Mouse (Mus musculus): Measurements from ENCODE around the gene Camk1. TPM values are rescaled to one million over a fixed set of nuclear protein-coding genes. Genes with fewer than 3 reads are reported as not detected.
A peak's percentile ranks its signal among the peaks of the same experiment; 100 is the strongest.
"Not testable (repeated sequence)": the region's sequence is repeated elsewhere in the genome, so short reads cannot be mapped to it uniquely, and the experiment has no call there.

The Camk1 gene
- polyA plus RNA-seq, 1 experiment from 2014 or later: 110 TPM

DNA sequence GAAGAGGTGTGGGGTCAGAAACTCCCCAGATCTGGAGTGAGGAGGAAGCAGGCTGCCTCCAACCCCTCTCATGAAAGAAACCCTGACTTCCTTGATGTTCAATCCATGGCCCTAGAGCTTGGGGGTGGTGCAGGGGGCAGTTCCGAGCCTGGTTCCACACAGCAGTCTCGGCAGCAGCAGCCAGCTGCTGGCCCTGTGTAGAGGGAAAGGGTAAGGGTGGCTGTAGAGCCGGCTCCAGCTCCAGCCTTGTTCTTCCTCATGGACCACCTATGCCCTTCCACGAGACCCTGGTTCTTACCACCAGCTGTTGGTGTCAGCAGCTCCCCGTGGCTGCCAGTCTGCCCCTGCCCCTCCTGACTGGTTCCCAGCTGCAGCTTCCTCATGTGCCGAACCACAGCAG, 9.6 kb downstream of the Camk1 start:
- peaks cover 25% of the 10 kb centered on the region; the same call in 1 of the 2 replicates for H3K36me3 ChIP-seq (ENCODE audit: insufficient read depth, low read length)
- TF ChIP-seq CTCF (IDR thresholded peaks at IDR 0.05) (no peak), EP300 (IDR thresholded peaks at IDR 0.05) (no peak)
- WGBS: 55% methylated on average over 6 of the region's 6 CpGs

GRCm38 (mm10) chr6:113333137-113333950, 10.4 kb downstream of the Camk1 start:
- peak; percentile 81 for ATAC-seq
- 32% methylated on average over 14 of the region's 14 CpGs for WGBS
- no peak overlapping the region for H3K4me3 ChIP-seq (ENCODE audit: low read depth, low read length)
- TF ChIP-seq EP300 (IDR thresholded peaks at IDR 0.05) (no peak), CTCF (IDR thresholded peaks at IDR 0.05) (no peak)
- H3K4me1 ChIP-seq (ENCODE audit: insufficient read depth, low read depth, low read length): 0 out of 2 replicates have a peak, but pooled peaks cover 7% of the 10 kb centered on the region
- H3K9ac ChIP-seq (replicated peaks; ENCODE audit: low read depth): no peak overlapping the region
- H3K9me3 ChIP-seq (ENCODE audit: low read length): no peaks in the 10 kb centered on the region
- no peak overlapping the region for H3K4me2 ChIP-seq (replicated peaks; ENCODE audit: low read depth, low read length)
- H3K36me3 ChIP-seq (ENCODE audit: insufficient read depth, low read length): peaks cover 25% of the 10 kb centered on the region; the same call in 1 of the 2 replicates
- peak overlapping the region; percentile 1; the same call in 1 of the 2 replicates for H3K27ac ChIP-seq (ENCODE audit: low read length)
- H3K27me3 ChIP-seq (replicated peaks; ENCODE audit: insufficient read depth, low read length): no peaks in the 10 kb centered on the region
- peak; percentile 85 for DNase-seq (ENCODE audit: low spot score)

More for the DNA sequence above, 9.6 kb downstream of the Camk1 start:
- Histone ChIP-seq H3K4me3 (ENCODE audit: low read depth, low read length) (no peak overlapping the region), H3K9ac (replicated peaks; ENCODE audit: low read depth) (no peak overlapping the region), H3K27ac (ENCODE audit: low read length) (no peak overlapping the region), H3K27me3 (replicated peaks; ENCODE audit: insufficient read depth, low read length) (no peaks in the 10 kb centered on the region), H3K9me3 (ENCODE audit: low read length) (no peaks in the 10 kb centered on the region), H3K4me2 (replicated peaks; ENCODE audit: low read depth, low read length) (no peak overlapping the region), H3K4me1 (ENCODE audit: insufficient read depth, low read depth, low read length) (0 out of 2 replicates have a peak, but pooled peaks cover 7% of the 10 kb centered on the region)
- ATAC-seq: no peak
- DNase-seq (ENCODE audit: low spot score): no peak

GRCm38 (mm10) chr6:113332734-113333133, 11.1 kb downstream of the Camk1 start:
- H3K27me3 ChIP-seq (replicated peaks; ENCODE audit: insufficient read depth, low read length); H3K27ac ChIP-seq (ENCODE audit: low read length); H3K4me1 ChIP-seq (ENCODE audit: insufficient read depth, low read depth, low read length); ATAC-seq; H3K9me3 ChIP-seq (ENCODE audit: low read length); DNase-seq (ENCODE audit: low spot score); H3K9ac ChIP-seq (replicated peaks; ENCODE audit: low read depth); H3K4me3 ChIP-seq (ENCODE audit: low read depth, low read length); H3K4me2 ChIP-seq (replicated peaks; ENCODE audit: low read depth, low read length): not testable (repeated sequence)
- TF ChIP-seq CTCF (IDR thresholded peaks at IDR 0.05) (peak; percentile 29; the same call in 1 of the 2 replicates), EP300 (IDR thresholded peaks at IDR 0.05) (0 out of 2 replicates have a peak, but pooled peaks have one; percentile 19)
- WGBS: 54% methylated on average over 6 of the region's 6 CpGs
- peaks cover 19% of the 10 kb centered on the region; the same call in 1 of the 2 replicates for H3K36me3 ChIP-seq (ENCODE audit: insufficient read depth, low read length)

DNA sequence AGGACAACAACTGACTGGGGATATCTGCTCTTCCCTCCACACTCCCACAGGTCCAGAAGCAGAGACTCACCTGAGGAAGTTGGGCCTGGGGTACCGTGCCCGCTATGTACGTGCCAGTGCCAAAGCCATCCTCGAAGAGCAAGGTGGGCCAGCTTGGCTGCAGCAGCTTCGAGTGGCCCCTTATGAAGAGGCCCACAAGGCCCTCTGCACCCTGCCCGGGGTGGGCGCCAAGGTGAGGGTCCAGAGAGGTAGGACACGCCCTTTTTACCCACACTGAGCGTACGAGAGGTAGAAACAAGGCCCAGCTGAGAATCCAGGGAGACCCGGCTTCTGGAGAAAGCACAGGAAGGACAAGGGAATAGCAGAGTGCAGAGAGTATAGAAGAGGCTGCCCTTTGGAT, 12.1 kb downstream of the Camk1 start:
- Histone ChIP-seq H3K9ac (replicated peaks; ENCODE audit: low read depth) (no peak overlapping the region), H3K27ac (ENCODE audit: low read length) (no peak overlapping the region), H3K36me3 (ENCODE audit: insufficient read depth, low read length) (peaks cover 15% of the 10 kb centered on the region; the same call in 1 of the 2 replicates), H3K9me3 (ENCODE audit: low read length) (no peaks in the 10 kb centered on the region), H3K4me3 (ENCODE audit: low read depth, low read length) (no peak overlapping the region), H3K4me1 (ENCODE audit: insufficient read depth, low read depth, low read length) (0 out of 2 replicates have a peak, but pooled peaks cover 5% of the 10 kb centered on the region), H3K27me3 (replicated peaks; ENCODE audit: insufficient read depth, low read length) (no peaks in the 10 kb centered on the region), H3K4me2 (replicated peaks; ENCODE audit: low read depth, low read length) (no peak overlapping the region)
- ATAC-seq (no peak), DNase-seq (ENCODE audit: low spot score) (no peak)
- 78% methylated on average over 11 of the region's 11 CpGs for WGBS
- TF ChIP-seq CTCF (IDR thresholded peaks at IDR 0.05) (no peak), EP300 (IDR thresholded peaks at IDR 0.05) (no peak)

DNA sequence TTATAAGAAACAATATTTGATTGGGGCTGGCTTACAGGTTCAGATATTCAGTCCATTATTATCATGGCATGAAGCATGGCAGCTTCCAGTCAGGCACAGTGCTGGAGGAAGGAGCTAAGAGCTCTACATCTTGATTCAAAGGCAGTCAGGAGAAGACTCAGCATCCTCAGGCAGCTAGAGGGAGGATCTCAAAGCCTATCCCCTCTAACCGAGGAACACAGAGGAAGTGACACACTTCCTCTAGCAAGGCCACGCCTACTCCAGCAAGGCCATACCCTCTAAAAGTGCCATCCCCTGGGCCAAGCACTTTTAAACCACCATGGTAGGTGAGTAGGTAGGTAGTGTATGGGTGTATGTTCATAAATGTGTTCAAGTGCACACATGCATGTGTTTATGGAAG, 13.2 kb downstream of the Camk1 start:
- ATAC-seq (no peak), DNase-seq (ENCODE audit: low spot score) (peak; percentile 56)
- Histone ChIP-seq H3K4me3 (ENCODE audit: low read depth, low read length) (no peak overlapping the region), H3K27me3 (replicated peaks; ENCODE audit: insufficient read depth, low read length) (no peaks in the 10 kb centered on the region), H3K9me3 (ENCODE audit: low read length) (no peaks in the 10 kb centered on the region), H3K27ac (ENCODE audit: low read length) (no peak overlapping the region), H3K4me2 (replicated peaks; ENCODE audit: low read depth, low read length) (no peak overlapping the region), H3K9ac (replicated peaks; ENCODE audit: low read depth) (no peak overlapping the region), H3K36me3 (ENCODE audit: insufficient read depth, low read length) (peaks cover 5% of the 10 kb centered on the region; the same call in 1 of the 2 replicates), H3K4me1 (ENCODE audit: insufficient read depth, low read depth, low read length) (0 out of 2 replicates have a peak, but pooled peaks cover 5% of the 10 kb centered on the region)
- 0 out of 2 replicates have a peak, but pooled peaks have one; percentile 1 for TF ChIP-seq CTCF (IDR thresholded peaks at IDR 0.05)
- no peak for TF ChIP-seq EP300 (IDR thresholded peaks at IDR 0.05)
- 34% methylated on average over 2 of the region's 2 CpGs for WGBS

- TF ChIP-seq CTCF (IDR thresholded peaks at IDR 0.05) (no peak), EP300 (IDR thresholded peaks at IDR 0.05) (no peak)
- Histone ChIP-seq H3K9me3 (ENCODE audit: low read length) (no peaks in the 10 kb centered on the region), H3K4me1 (ENCODE audit: insufficient read depth, low read depth, low read length) (0 out of 2 replicates have a peak, but pooled peaks cover 5% of the 10 kb centered on the region), H3K27me3 (replicated peaks; ENCODE audit: insufficient read depth, low read length) (no peaks in the 10 kb centered on the region), H3K4me2 (replicated peaks; ENCODE audit: low read depth, low read length) (no peak overlapping the region), H3K36me3 (ENCODE audit: insufficient read depth, low read length) (no peaks in the 10 kb centered on the region; the same call in 1 of the 2 replicates), H3K27ac (ENCODE audit: low read length) (no peak overlapping the region), H3K4me3 (ENCODE audit: low read depth, low read length) (no peak overlapping the region), H3K9ac (replicated peaks; ENCODE audit: low read depth) (no peak overlapping the region)
- WGBS: 84% methylated on average over 1 of the region's 1 CpGs
- DNase-seq (ENCODE audit: low spot score): no peak
- no peak for ATAC-seq
These were observed 14.4 kb downstream of the Camk1 start for GRCm38 (mm10) chr6:113329396-113329795.
